Mouse (Mus musculus) ES-E14 (cell line): ENCODE results near the gene Tepp.

Experiments used
- CHD2 ChIP-seq: IDR thresholded peaks from 2 replicates; pipeline ENCODE4 v1.6.1; 2014; ENCODE audit warnings: mild to moderate bottlenecking, low read depth, low read length, inconsistent platforms
- HCFC1 ChIP-seq: IDR thresholded peaks from 2 replicates; pipeline ENCODE4 v1.6.1; 2012; ENCODE audit warnings: low read length, inconsistent platforms, borderline replicate concordance; ENCODE audit not compliant: insufficient read depth
- ZC3H11A ChIP-seq: IDR thresholded peaks from 2 replicates; pipeline ENCODE4 v1.6.1; 2012; ENCODE audit warnings: low read depth, mild to moderate bottlenecking, inconsistent platforms, low read length, borderline replicate concordance
- ZNF384 ChIP-seq: IDR thresholded peaks from 2 replicates; pipeline ENCODE4 v1.6.1; 2012; ENCODE audit warnings: low read depth, low read length, inconsistent platforms

DNA sequence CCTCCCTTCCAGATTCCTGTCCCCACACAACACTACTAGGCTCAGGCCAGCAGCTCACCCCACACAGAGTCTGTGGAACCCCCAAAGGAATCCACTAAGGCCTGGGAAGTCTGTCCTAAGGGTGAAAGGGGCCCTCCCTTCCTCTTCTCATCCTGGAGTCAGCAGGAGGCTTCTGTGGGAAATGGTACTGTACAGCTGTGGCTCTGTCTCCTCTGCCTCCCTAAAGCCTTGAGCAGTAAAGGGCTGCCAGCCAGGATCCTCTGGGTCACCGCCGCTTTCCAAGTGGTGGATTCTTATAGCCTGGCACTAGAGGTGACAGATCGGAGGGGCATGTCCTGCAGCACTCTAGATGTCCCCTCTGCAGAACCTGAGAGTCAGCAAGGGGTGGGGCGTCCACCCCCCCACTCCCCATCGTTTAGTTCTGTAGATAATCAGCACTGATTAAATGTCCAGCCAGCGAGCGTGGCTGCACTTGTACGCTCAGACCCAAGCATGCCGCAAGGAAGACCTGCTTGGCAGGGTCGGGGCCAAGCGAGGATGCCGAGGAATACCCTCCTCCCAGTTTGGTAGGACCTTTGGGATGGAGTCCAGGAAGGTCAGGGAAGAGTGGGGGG lies 63.1 kb downstream of the Tepp start:
- TF ChIP-seq CHD2 = no peak
- TF ChIP-seq ZC3H11A = no peak
- no peak for TF ChIP-seq HCFC1
- TF ChIP-seq ZNF384 = no peak
